Mouse (Mus musculus) midbrain, embryonic 14.5 days (tissue): Measurements from ENCODE around the gene Iqcf3. TPM values are rescaled to one million over a fixed set of nuclear protein-coding genes. Genes with fewer than 3 reads are reported as not detected.
"Not testable (repeated sequence)": the region's sequence is repeated elsewhere in the genome, so short reads cannot be mapped to it uniquely, and the experiment has no call there.

ENCODE experiments used
- ATAC-seq: fragments of 200-750 bp; cut with Nextera tagmentation; 2 replicates; pipeline ENCODE4 v1.8.0; 2017; ENCODE audit warnings: moderate number of reproducible peaks, moderate library complexity; ENCODE audit not compliant: low FRiP score, low TSS enrichment
- DNase-seq: peaks from one replicate; pipeline ENCODE4 v3.0.0-alpha.2; 2015
- H3K27ac ChIP-seq: fragments of 300-500 bp; sonication (generic); replicated peaks from 2 replicates; pipeline ENCODE4 v1.5.1; 2014; ENCODE audit warnings: mild to moderate bottlenecking, low read depth, low read length, moderate library complexity
- H3K27me3 ChIP-seq: fragments of 300-500 bp; sonication (generic); 2 replicates; pipeline ENCODE4 v1.6.1; 2014; ENCODE audit warnings: low read length, control low read depth, mixed read lengths; ENCODE audit not compliant: control insufficient read depth, insufficient read depth
- H3K36me3 ChIP-seq: fragments of 300-500 bp; sonication (generic); 2 replicates; pipeline ENCODE4 v1.6.1; 2014; ENCODE audit warnings: low read length, control low read depth; ENCODE audit not compliant: control insufficient read depth, insufficient read depth
- H3K4me1 ChIP-seq: fragments of 300-500 bp; sonication (generic); 2 replicates; pipeline ENCODE4 v1.6.1; 2014; ENCODE audit warnings: mild to moderate bottlenecking, antibody characterized with exemption, low read length, control low read depth; ENCODE audit not compliant: control insufficient read depth, insufficient read depth
- H3K4me2 ChIP-seq: fragments of 300-500 bp; sonication (generic); 2 replicates; pipeline ENCODE4 v1.6.1; 2014; ENCODE audit warnings: mild to moderate bottlenecking, low read length, moderate library complexity
- H3K4me3 ChIP-seq: fragments of 300-500 bp; sonication (generic); replicated peaks from 2 replicates; pipeline ENCODE4 v1.5.1; 2014; ENCODE audit warnings: low read depth, low read length
- H3K9ac ChIP-seq: fragments of 300-500 bp; sonication (generic); replicated peaks from 2 replicates; pipeline ENCODE4 v1.6.1; 2014; ENCODE audit warnings: mild to moderate bottlenecking, low read length, moderate library complexity
- H3K9me3 ChIP-seq: fragments of 300-500 bp; sonication (generic); 2 replicates; pipeline ENCODE4 v1.6.1; 2016; ENCODE audit warnings: low read length, control low read depth, mixed read lengths; ENCODE audit not compliant: control insufficient read depth
- WGBS: fragments of 180-500 bp; shearing (Covaris S2); extraction: QIAGEN DNeasy Blood & Tissue Kit; methylation state at CpG from one replicate; pipeline ENCODE4 v1.1.7; 2014; 5-methylcytosine and 5-hydroxymethylcytosine counted together
- polyA plus RNA-seq: library from polyadenylated mRNA; unstranded; fragments of >200 nt; fragmentation: Nextera tagmentation; extraction: Ambion mirVana; gene quantifications from 2 replicates; pipeline ENCODE4 v1.2.1, GENCODE M21; 2014

Iqcf3 gene
- polyA plus RNA-seq, 1 experiment from 2014 or later, result not detected

- Histone ChIP-seq H3K27ac (no peak within 1 kb of the TSS), H3K9ac (no peak within 1 kb of the TSS), H3K4me3 (no peak within 1 kb of the TSS), H3K4me1 (no peaks in the 10 kb centered on the region), H3K9me3 (no peaks in the 10 kb centered on the region), H3K4me2 (no peak within 1 kb of the TSS), H3K27me3 (no peaks in the 10 kb centered on the region), H3K36me3 (no peaks in the 10 kb centered on the region)
- DNase-seq (no peak), ATAC-seq (no peak)
- WGBS, result 96% methylated on average over 6 of the region's 6 CpGs
Measured at GRCm38 (mm10) chr9:106499667-106500066, 61.8 kb downstream of the Iqcf3 start, which contains the start of gene Iqcf1. Gene Iqcf1, plus strand, starts transcription at chr9:106499967.

DNA sequence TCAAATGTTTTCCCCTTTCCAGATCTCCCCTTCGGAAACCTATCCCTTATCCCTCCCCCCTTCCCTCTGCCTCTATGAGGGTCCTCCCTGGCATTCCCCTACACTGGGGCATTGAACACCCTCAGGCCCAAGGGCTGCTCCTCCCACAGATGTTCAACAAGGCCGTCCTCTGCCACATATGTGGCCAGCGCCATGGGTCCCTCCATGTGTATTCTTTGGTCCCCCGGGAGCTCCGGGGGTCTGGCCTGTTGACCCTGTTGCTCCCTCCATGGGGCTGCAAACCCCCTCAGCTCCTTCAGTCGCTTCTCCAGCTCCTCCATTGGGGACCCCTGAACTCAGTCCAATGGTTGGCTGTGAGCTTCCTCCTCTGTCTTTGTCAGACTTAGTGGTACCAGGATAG, 73.8 kb downstream of the Iqcf3 start:
- not testable (repeated sequence) for H3K9me3 ChIP-seq, H3K4me2 ChIP-seq, H3K27me3 ChIP-seq, H3K4me1 ChIP-seq, DNase-seq, H3K9ac ChIP-seq, H3K27ac ChIP-seq, ATAC-seq, H3K4me3 ChIP-seq
- 85% methylated on average over 6 of the region's 6 CpGs for WGBS
- peaks cover 40% of the 10 kb centered on the region for H3K36me3 ChIP-seq

GRCm38 (mm10) chr9:106485076-106485475, 76.4 kb downstream of the Iqcf3 start:
- H3K36me3 ChIP-seq, result peaks cover 60% of the 10 kb centered on the region
- no peaks in the 10 kb centered on the region for H3K4me1 ChIP-seq
- H3K4me3 ChIP-seq, result no peak overlapping the region
- H3K4me2 ChIP-seq, result no peak overlapping the region
- H3K27ac ChIP-seq, result no peak overlapping the region
- no peaks in the 10 kb centered on the region for H3K9me3 ChIP-seq
- DNase-seq, result no peak
- H3K27me3 ChIP-seq, result no peaks in the 10 kb centered on the region
- ATAC-seq, result no peak
- WGBS, result 80% methylated on average over 10 of the region's 10 CpGs
- no peak overlapping the region for H3K9ac ChIP-seq

- DNase-seq, result no peak
- H3K9me3 ChIP-seq, result no peaks in the 10 kb centered on the region
- ATAC-seq, result no peak
- H3K4me3 ChIP-seq, result no peak overlapping the region
- H3K27me3 ChIP-seq, result no peaks in the 10 kb centered on the region
- H3K27ac ChIP-seq, result no peak overlapping the region
- no peak overlapping the region for H3K4me2 ChIP-seq
- no peak overlapping the region for H3K9ac ChIP-seq
- 93% methylated on average over 17 of the region's 17 CpGs for WGBS
- peaks cover 60% of the 10 kb centered on the region for H3K36me3 ChIP-seq
- no peaks in the 10 kb centered on the region for H3K4me1 ChIP-seq
Measured at GRCm38 (mm10) chr9:106483606-106484005, 77.8 kb downstream of the Iqcf3 start.

GRCm38 (mm10) chr9:106483136-106483535, 78.3 kb downstream of the Iqcf3 start:
- DNase-seq, result no peak
- H3K27ac ChIP-seq, result no peak overlapping the region
- no peaks in the 10 kb centered on the region for H3K9me3 ChIP-seq
- no peak overlapping the region for H3K9ac ChIP-seq
- 95% methylated on average over 10 of the region's 10 CpGs for WGBS
- no peak for ATAC-seq
- peaks cover under 1% of the 10 kb centered on the region for H3K4me1 ChIP-seq
- H3K27me3 ChIP-seq, result no peaks in the 10 kb centered on the region
- no peak overlapping the region for H3K4me2 ChIP-seq
- H3K4me3 ChIP-seq, result no peak overlapping the region
- H3K36me3 ChIP-seq, result peaks cover 60% of the 10 kb centered on the region

GRCm38 (mm10) chr9:106482578-106483115, 78.8 kb downstream of the Iqcf3 start:
- peaks cover 60% of the 10 kb centered on the region for H3K36me3 ChIP-seq
- peaks cover 6% of the 10 kb centered on the region for H3K4me1 ChIP-seq
- no peak for ATAC-seq
- H3K4me3 ChIP-seq, result no peak overlapping the region
- no peak overlapping the region for H3K27ac ChIP-seq
- H3K9me3 ChIP-seq, result no peaks in the 10 kb centered on the region
- 91% methylated on average over 17 of the region's 17 CpGs for WGBS
- DNase-seq, result no peak
- no peaks in the 10 kb centered on the region for H3K27me3 ChIP-seq
- no peak overlapping the region for H3K4me2 ChIP-seq
- no peak overlapping the region for H3K9ac ChIP-seq

DNA sequence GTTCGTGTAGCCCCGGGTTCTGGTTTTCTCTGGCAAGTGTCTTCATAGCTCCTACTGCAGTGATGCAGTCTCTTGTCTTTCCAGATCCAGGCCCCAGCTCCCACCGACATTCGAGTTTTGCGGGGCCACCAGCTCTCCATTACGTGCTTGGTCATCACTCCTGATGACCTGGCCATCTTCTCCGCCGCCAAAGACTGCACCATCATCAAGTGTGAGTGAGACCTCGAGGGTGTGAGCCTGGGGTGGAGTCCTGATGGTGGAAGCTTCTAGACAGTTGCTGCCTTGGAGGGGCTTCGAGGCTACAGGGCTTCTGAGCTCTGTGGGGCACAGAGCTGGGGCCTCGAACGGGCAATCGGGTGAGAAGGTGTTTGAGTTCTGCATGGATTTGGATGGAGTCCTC, 79.8 kb downstream of the Iqcf3 start:
- WGBS, result 96% methylated on average over 13 of the region's 13 CpGs
- Histone ChIP-seq H3K27ac (no peak overlapping the region), H3K9me3 (no peaks in the 10 kb centered on the region), H3K27me3 (no peaks in the 10 kb centered on the region), H3K4me1 (peaks cover 8% of the 10 kb centered on the region), H3K4me2 (no peak overlapping the region), H3K4me3 (no peak overlapping the region), H3K9ac (no peak overlapping the region), H3K36me3 (peaks cover 60% of the 10 kb centered on the region)
- ATAC-seq (no peak), DNase-seq (no peak)

DNA sequence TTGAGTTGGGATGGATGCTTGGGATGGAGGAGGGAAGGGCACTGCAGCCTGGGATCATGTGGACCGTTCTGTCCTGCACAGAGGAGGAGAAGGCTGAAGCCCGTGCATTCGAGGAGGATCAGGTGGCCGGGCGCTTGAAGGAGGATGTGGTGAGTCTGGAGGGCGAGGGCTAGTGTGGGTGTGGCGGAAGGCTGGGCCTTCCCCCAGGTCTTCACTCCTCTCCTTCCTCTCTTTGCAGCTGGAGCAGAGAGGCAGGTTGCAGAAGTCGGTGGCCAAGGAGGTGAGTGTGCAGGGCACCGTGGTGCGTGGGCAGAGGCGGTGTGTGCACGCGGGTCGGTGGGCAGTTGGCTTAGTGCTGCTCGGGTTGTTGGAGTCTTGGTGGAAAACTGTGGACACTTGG, 80.4 kb downstream of the Iqcf3 start:
- no peak overlapping the region for H3K4me2 ChIP-seq
- H3K9ac ChIP-seq, result no peak overlapping the region
- H3K27me3 ChIP-seq, result no peaks in the 10 kb centered on the region
- H3K4me3 ChIP-seq, result no peak overlapping the region
- H3K27ac ChIP-seq, result no peak overlapping the region
- DNase-seq (no peak), ATAC-seq (no peak)
- peaks cover 8% of the 10 kb centered on the region for H3K4me1 ChIP-seq
- WGBS, result 97% methylated on average over 15 of the region's 15 CpGs
- no peaks in the 10 kb centered on the region for H3K9me3 ChIP-seq
- H3K36me3 ChIP-seq, result peaks cover 56% of the 10 kb centered on the region

DNA sequence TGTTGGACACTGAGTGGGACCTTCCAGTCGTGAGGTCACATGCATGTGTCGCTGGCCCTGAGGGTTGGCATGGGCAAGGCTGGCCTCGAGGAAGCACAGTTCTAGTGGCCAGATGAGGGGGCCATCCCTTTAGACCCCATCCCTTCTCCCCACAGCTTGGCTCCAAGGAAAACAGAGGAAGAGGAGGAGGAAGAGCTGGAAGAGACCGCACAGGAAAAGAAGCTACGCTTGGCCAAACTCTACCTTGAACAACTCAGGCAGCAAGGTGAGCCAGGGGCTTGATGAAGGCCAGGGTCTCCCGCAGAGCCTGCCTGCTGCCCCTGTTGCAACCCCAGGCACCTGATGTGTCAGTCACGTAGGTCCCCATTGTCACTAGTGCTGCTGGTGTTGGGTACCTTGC, 80.9 kb downstream of the Iqcf3 start:
- peaks cover 50% of the 10 kb centered on the region for H3K36me3 ChIP-seq
- H3K27ac ChIP-seq, result no peak overlapping the region
- H3K9me3 ChIP-seq, result no peaks in the 10 kb centered on the region
- H3K9ac ChIP-seq, result no peak overlapping the region
- no peaks in the 10 kb centered on the region for H3K27me3 ChIP-seq
- no peak overlapping the region for H3K4me3 ChIP-seq
- ATAC-seq (no peak), DNase-seq (no peak)
- 97% methylated on average over 7 of the region's 7 CpGs for WGBS
- H3K4me2 ChIP-seq, result no peak overlapping the region
- peaks cover 8% of the 10 kb centered on the region for H3K4me1 ChIP-seq
